Mouse (Mus musculus): ENCODE measurements around the gene Lsm6. TPM values are rescaled to one million over a fixed set of nuclear protein-coding genes. Genes with fewer than 3 reads are reported as not detected.

Gene Lsm6
- total and polyA plus RNA-seq, 3 experiments: 60.0 to 186 (median 67.7) TPM

GRCm38 (mm10) chr8:78771256-78771655 is 49.7 kb downstream of the Lsm6 start:
- Histone ChIP-seq H3K27ac (ENCODE audit: insufficient read depth, low read depth) (no peak overlapping the region), H3K27me3 (replicated peaks) (no peaks in the 10 kb centered on the region), H3K79me2 (replicated peaks; ENCODE audit: control insufficient read depth, extremely low read depth, insufficient read depth, poor library complexity, severe bottlenecking) (no peaks in the 10 kb centered on the region), H3K4me1 (ENCODE audit: control insufficient read depth in 1 of 2, insufficient read depth in 2 of 2) (peaks cover 8 to 19% of the 10 kb centered on the region in 2 experiments), H3K9ac (ENCODE audit: insufficient read depth, low read depth) (no peak overlapping the region), H3K9me3 (replicated peaks; ENCODE audit: low read length) (no peaks in the 10 kb centered on the region), H3K4me3 (replicated peaks in 1 of 3; ENCODE audit: low read depth in 2 of 3, low read length in 2 of 3, poor library complexity in 1 of 3) (peak overlapping the region in 1 of 3 experiments; percentile 37), H3K4me2 (ENCODE audit: insufficient read depth, low read depth, poor library complexity, severe bottlenecking) (peak overlapping the region; percentile 53; the same call in 1 of the 2 replicates), H3K36me3 (replicated peaks in 1 of 2; ENCODE audit: control insufficient read depth in 1 of 2, insufficient read depth in 1 of 2, low read length in 1 of 2) (no peaks in the 10 kb centered on the region)
- TF ChIP-seq MYC (IDR thresholded peaks at IDR 0.05; ENCODE audit: low read depth, low read length) (no peak), CHD2 (IDR thresholded peaks at IDR 0.05; ENCODE audit: low read length) (no peak)
- in situ Hi-C loops (cut with MboI; ENCODE audit: low pct_ligation_motif_present, low pct_unique_long_range_greater_than_20kb, low sequenced_read_pairs): no loop called here
- DNase-seq (ENCODE audit: extremely low read depth): no peak
- dilution Hi-C loops (cut with MboI; ENCODE audit: extremely low pct_ligation_motif_present, extremely low pct_unique_long_range_greater_than_20kb, low sequenced_read_pairs): no loop called here

- dilution Hi-C loops (cut with MboI; ENCODE audit: extremely low pct_ligation_motif_present, extremely low pct_unique_long_range_greater_than_20kb, low sequenced_read_pairs) (no loop called here), in situ Hi-C loops (cut with MboI; ENCODE audit: low pct_ligation_motif_present, low pct_unique_long_range_greater_than_20kb, low sequenced_read_pairs) (no loop called here)
- Histone ChIP-seq H3K27ac (ENCODE audit: insufficient read depth, low read depth) (no peak overlapping the region), H3K4me1 (ENCODE audit: control insufficient read depth in 1 of 2, insufficient read depth in 2 of 2) (peaks cover 8 to 19% of the 10 kb centered on the region in 2 experiments), H3K4me3 (replicated peaks in 1 of 3; ENCODE audit: low read depth in 2 of 3, low read length in 2 of 3, poor library complexity in 1 of 3) (no peak overlapping the region), H3K79me2 (replicated peaks; ENCODE audit: control insufficient read depth, extremely low read depth, insufficient read depth, poor library complexity, severe bottlenecking) (no peaks in the 10 kb centered on the region), H3K9ac (ENCODE audit: insufficient read depth, low read depth) (no peak overlapping the region), H3K36me3 (replicated peaks in 1 of 2; ENCODE audit: control insufficient read depth in 1 of 2, insufficient read depth in 1 of 2, low read length in 1 of 2) (no peaks in the 10 kb centered on the region), H3K9me3 (replicated peaks; ENCODE audit: low read length) (no peaks in the 10 kb centered on the region), H3K4me2 (ENCODE audit: insufficient read depth, low read depth, poor library complexity, severe bottlenecking) (no peak overlapping the region), H3K27me3 (replicated peaks) (no peaks in the 10 kb centered on the region)
- DNase-seq (ENCODE audit: extremely low read depth): no peak
- TF ChIP-seq MAZ (IDR thresholded peaks at IDR 0.05; ENCODE audit: low read depth, low read length) (no peak), MXI1 (IDR thresholded peaks at IDR 0.05; ENCODE audit: low read depth, low read length) (no peak), ZMIZ1 (IDR thresholded peaks at IDR 0.05; ENCODE audit: low read depth, low read length) (no peak), BHLHE40 (IDR thresholded peaks at IDR 0.05; ENCODE audit: low read depth, low read length) (no peak), JUND (conservative IDR thresholded peaks at IDR 0.05; ENCODE audit: low read depth, low read length) (no peak), ELF1 (IDR thresholded peaks at IDR 0.05; ENCODE audit: low read depth, low read length) (no peak), IRF4 (IDR thresholded peaks at IDR 0.05; ENCODE audit: low read depth, low read length) (no peak), ZC3H11A (IDR thresholded peaks at IDR 0.05; ENCODE audit: low read depth, low read length) (no peak), ZKSCAN1 (IDR thresholded peaks at IDR 0.05; ENCODE audit: borderline replicate concordance, low read depth, low read length) (no peak), RAD21 (IDR thresholded peaks at IDR 0.05; ENCODE audit: low read depth, low read length) (no peak), USF2 (conservative IDR thresholded peaks at IDR 0.05; ENCODE audit: low read depth, low read length) (no peak), JUN (IDR thresholded peaks at IDR 0.05; ENCODE audit: insufficient read depth, low read depth, low read length) (no peak), KAT2A (IDR thresholded peaks at IDR 0.05; ENCODE audit: insufficient replicate concordance, low read length) (no peak), TCF12 (IDR thresholded peaks at IDR 0.05; ENCODE audit: low read depth, low read length) (no peak), EP300 (IDR thresholded peaks at IDR 0.05; ENCODE audit: low read length) (no peak), GABPA (IDR thresholded peaks at IDR 0.05; ENCODE audit: insufficient replicate concordance, low read depth, low read length) (no peak), PAX5 (IDR thresholded peaks at IDR 0.05; ENCODE audit: low read length) (no peak)
These were observed 50.4 kb downstream of the Lsm6 start for GRCm38 (mm10) chr8:78770584-78770983.
